Comparison of ENCODE assay signal across 12 mouse cellular contexts in the genomic region with DNA sequence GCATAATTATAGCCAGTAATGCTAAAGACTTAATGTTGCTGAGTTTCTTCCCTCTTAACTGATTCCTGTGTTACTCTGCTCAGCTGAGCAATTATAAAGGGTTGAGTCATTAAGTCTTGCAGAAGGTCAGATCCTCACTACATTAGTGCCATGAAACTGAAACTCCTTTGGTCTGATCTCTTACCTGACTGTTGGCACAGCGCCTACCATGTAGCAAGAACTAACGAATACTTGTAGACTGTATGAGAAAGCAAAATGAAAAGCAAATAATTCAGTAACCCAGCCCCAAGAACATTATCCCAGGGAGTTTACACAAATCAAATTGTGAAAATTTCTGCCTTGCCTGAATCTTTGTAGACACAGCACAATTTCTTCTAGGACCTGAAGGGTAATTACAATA.
"Had no signal": no experiment of that assay in that cellular context is flagged by ENCODE, and none has a peak within 500 bp of the region (broad histone marks: within the 10 kb centered on the region; RNA-seq: fewer than 3 reads in every experiment).

No protein-coding gene starts in this region.

- H3K9me3 ChIP-seq: limb, embryonic 13.5 days; midbrain, embryonic 12.5 days; neural tube, embryonic 15.5 days; stomach, embryonic 15.5 days had no signal

- H3K4me1 ChIP-seq: limb, embryonic 13.5 days; midbrain, embryonic 12.5 days; neural tube, embryonic 15.5 days; stomach, embryonic 15.5 days had no signal

- H3K27ac ChIP-seq: limb, embryonic 13.5 days; liver, embryonic 14.5 days; midbrain, embryonic 12.5 days; neural tube, embryonic 15.5 days; stomach, embryonic 15.5 days had no signal

- H3K4me3 ChIP-seq: limb, embryonic 13.5 days; midbrain, embryonic 12.5 days; myocyte; neural tube, embryonic 15.5 days; stomach, embryonic 15.5 days had no signal

- H3K27me3 ChIP-seq: limb, embryonic 13.5 days; midbrain, embryonic 12.5 days; neural tube, embryonic 15.5 days; stomach, embryonic 15.5 days had no signal

- DNase-seq: kidney, adult 11 months; kidney, postnatal 14 days; left cerebral cortex, postnatal 4 days; right cerebral cortex, postnatal 4 days; spleen, adult 18-20 months; thymus, postnatal 4 days had no signal

- H3K9ac ChIP-seq: limb, embryonic 13.5 days; liver, embryonic 14.5 days; midbrain, embryonic 12.5 days; neural tube, embryonic 15.5 days; stomach, embryonic 15.5 days had no signal

- H3K4me2 ChIP-seq: limb, embryonic 13.5 days; midbrain, embryonic 12.5 days; neural tube, embryonic 15.5 days; stomach, embryonic 15.5 days had no signal

- H3K36me3 ChIP-seq: limb, embryonic 13.5 days; midbrain, embryonic 12.5 days; neural tube, embryonic 15.5 days; stomach, embryonic 15.5 days had no signal
